Mouse (Mus musculus): Measurements from ENCODE around the gene Rabgef1. TPM values are rescaled to one million over a fixed set of nuclear protein-coding genes. Genes with fewer than 3 reads are reported as not detected.

Rabgef1 gene
- total and polyA plus RNA-seq, 3 experiments = 20.1 to 34.4 (median 26.4) TPM

GRCm38 (mm10) chr5:130228120-130228519 is 56.5 kb downstream of the Rabgef1 start:
- Histone ChIP-seq H3K79me2 (replicated peaks; ENCODE audit: control insufficient read depth, extremely low read depth, insufficient read depth, poor library complexity, severe bottlenecking) (peaks cover 93% of the 10 kb centered on the region), H3K27ac (ENCODE audit: insufficient read depth, low read depth) (no peak overlapping the region), H3K27me3 (replicated peaks) (no peaks in the 10 kb centered on the region), H3K9me3 (replicated peaks; ENCODE audit: low read length) (no peaks in the 10 kb centered on the region), H3K36me3 (replicated peaks in 1 of 2; ENCODE audit: control insufficient read depth in 1 of 2, insufficient read depth in 1 of 2, low read length in 1 of 2) (peaks cover 48 to 83% of the 10 kb centered on the region in 2 experiments), H3K4me1 (ENCODE audit: control insufficient read depth in 1 of 2, insufficient read depth in 2 of 2) (peaks cover 6 to 30% of the 10 kb centered on the region in 2 experiments), H3K4me2 (ENCODE audit: insufficient read depth, low read depth, poor library complexity, severe bottlenecking) (no peak overlapping the region), H3K9ac (ENCODE audit: insufficient read depth, low read depth) (no peak overlapping the region), H3K4me3 (replicated peaks in 1 of 3; ENCODE audit: low read depth in 2 of 3, low read length in 2 of 3, poor library complexity in 1 of 3) (no peak overlapping the region)
- dilution Hi-C loops (cut with MboI; ENCODE audit: extremely low pct_ligation_motif_present, extremely low pct_unique_long_range_greater_than_20kb, low sequenced_read_pairs) (no loop called here), in situ Hi-C loops (cut with MboI; ENCODE audit: low pct_ligation_motif_present, low pct_unique_long_range_greater_than_20kb, low sequenced_read_pairs) (no loop called here)
- no peak for TF ChIP-seq MYC (IDR thresholded peaks at IDR 0.05; ENCODE audit: low read depth, low read length)
- no peak for TF ChIP-seq HCFC1 (IDR thresholded peaks at IDR 0.05; ENCODE audit: low read depth, low read length)
- no peak for TF ChIP-seq IRF4 (IDR thresholded peaks at IDR 0.05; ENCODE audit: low read depth, low read length)
- no peak for TF ChIP-seq TCF12 (IDR thresholded peaks at IDR 0.05; ENCODE audit: low read depth, low read length)
- TF ChIP-seq MXI1 (IDR thresholded peaks at IDR 0.05; ENCODE audit: low read depth, low read length) = no peak
- no peak for TF ChIP-seq CHD2 (IDR thresholded peaks at IDR 0.05; ENCODE audit: low read length)
- TF ChIP-seq ZC3H11A (IDR thresholded peaks at IDR 0.05; ENCODE audit: low read depth, low read length) = no peak
- no peak for TF ChIP-seq UBTF (IDR thresholded peaks at IDR 0.05; ENCODE audit: low read depth, low read length)
- no peak for TF ChIP-seq E2F4 (IDR thresholded peaks at IDR 0.05; ENCODE audit: insufficient replicate concordance, low read depth, low read length)
- no peak for DNase-seq (ENCODE audit: extremely low read depth)

GRCm38 (mm10) chr5:130236302-130236701 is 64.7 kb downstream of the Rabgef1 start:
- H3K9me3 ChIP-seq (replicated peaks; ENCODE audit: low read length) = no peaks in the 10 kb centered on the region
- in situ Hi-C loops (cut with MboI; ENCODE audit: low pct_ligation_motif_present, low pct_unique_long_range_greater_than_20kb, low sequenced_read_pairs) (no loop called here), dilution Hi-C loops (cut with MboI; ENCODE audit: extremely low pct_ligation_motif_present, extremely low pct_unique_long_range_greater_than_20kb, low sequenced_read_pairs) (no loop called here)

More at GRCm38 (mm10) chr5:130236302-130236701, 64.7 kb downstream of the Rabgef1 start:
- Histone ChIP-seq H3K4me1 (ENCODE audit: control insufficient read depth in 1 of 2, insufficient read depth in 2 of 2) (no peaks in the 10 kb centered on the region), H3K4me3 (replicated peaks in 1 of 3; ENCODE audit: low read depth in 2 of 3, low read length in 2 of 3, poor library complexity in 1 of 3) (no peak overlapping the region), H3K9ac (ENCODE audit: insufficient read depth, low read depth) (no peak overlapping the region), H3K36me3 (replicated peaks in 1 of 2; ENCODE audit: control insufficient read depth in 1 of 2, insufficient read depth in 1 of 2, low read length in 1 of 2) (peaks cover 88 to 95% of the 10 kb centered on the region in 2 experiments), H3K79me2 (replicated peaks; ENCODE audit: control insufficient read depth, extremely low read depth, insufficient read depth, poor library complexity, severe bottlenecking) (peaks cover 24% of the 10 kb centered on the region), H3K4me2 (ENCODE audit: insufficient read depth, low read depth, poor library complexity, severe bottlenecking) (no peak overlapping the region), H3K27me3 (replicated peaks) (no peaks in the 10 kb centered on the region), H3K27ac (ENCODE audit: insufficient read depth, low read depth) (no peak overlapping the region)
- DNase-seq (ENCODE audit: extremely low read depth) = no peak
- no peak for TF ChIP-seq NRF1 (IDR thresholded peaks at IDR 0.05; ENCODE audit: low read depth, low read length)
- TF ChIP-seq HCFC1 (IDR thresholded peaks at IDR 0.05; ENCODE audit: low read depth, low read length) = no peak
- no peak for TF ChIP-seq CTCF (conservative IDR thresholded peaks at IDR 0.05 in 1 of 2, IDR thresholded peaks at IDR 0.05 in 1 of 2; ENCODE audit: low read depth in 2 of 2, low read length in 2 of 2)
- TF ChIP-seq MAX (IDR thresholded peaks at IDR 0.05; ENCODE audit: low read length) = no peak
- no peak for TF ChIP-seq MXI1 (IDR thresholded peaks at IDR 0.05; ENCODE audit: low read depth, low read length)
- no peak for TF ChIP-seq PAX5 (IDR thresholded peaks at IDR 0.05; ENCODE audit: low read length)
- TF ChIP-seq ETS1 (conservative IDR thresholded peaks at IDR 0.05; ENCODE audit: low read depth, low read length) = no peak
- no peak for TF ChIP-seq MEF2A (IDR thresholded peaks at IDR 0.05; ENCODE audit: borderline replicate concordance, low read depth, low read length)
- TF ChIP-seq UBTF (IDR thresholded peaks at IDR 0.05; ENCODE audit: low read depth, low read length) = no peak
- TF ChIP-seq E2F4 (IDR thresholded peaks at IDR 0.05; ENCODE audit: insufficient replicate concordance, low read depth, low read length) = no peak
- no peak for TF ChIP-seq USF1 (IDR thresholded peaks at IDR 0.05; ENCODE audit: low read depth, low read length)
- no peak for TF ChIP-seq POLR2A (IDR thresholded peaks at IDR 0.05; ENCODE audit: low read depth, low read length)
- no peak for TF ChIP-seq KAT2A (IDR thresholded peaks at IDR 0.05; ENCODE audit: insufficient replicate concordance, low read length)
- TF ChIP-seq JUND (conservative IDR thresholded peaks at IDR 0.05; ENCODE audit: low read depth, low read length) = no peak
- TF ChIP-seq TBP (conservative IDR thresholded peaks at IDR 0.05; ENCODE audit: low read depth, low read length) = no peak
